Mouse (Mus musculus): ENCODE data around the gene Sspo. TPM values are rescaled to one million over a fixed set of nuclear protein-coding genes. Genes with fewer than 3 reads are reported as not detected.
"Not testable (repeated sequence)": the region's sequence is repeated elsewhere in the genome, so short reads cannot be mapped to it uniquely, and the experiment has no call there.

Gene Sspo
- total and polyA plus RNA-seq, 3 experiments, result not detected

DNA sequence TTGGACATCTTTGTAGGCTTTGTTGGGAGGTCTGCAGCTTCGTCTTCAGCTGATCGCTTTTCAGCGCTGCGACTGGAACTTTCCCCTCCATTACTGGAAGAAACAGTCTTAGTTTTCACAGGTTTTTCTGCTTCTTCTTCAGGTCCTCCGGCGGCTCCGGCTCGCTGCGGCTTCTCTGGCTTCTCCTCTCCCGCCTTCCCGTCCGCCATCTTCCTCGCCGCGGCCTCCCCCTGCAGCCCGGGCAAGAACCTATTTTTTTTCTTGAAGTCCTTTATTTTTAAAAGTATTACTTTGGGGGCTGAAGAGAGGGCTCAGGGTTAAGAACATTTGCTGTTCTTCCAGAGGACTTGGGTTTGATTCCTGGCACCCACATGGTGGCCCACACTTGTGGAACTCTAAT, 76.9 kb downstream of the Sspo start:
- H3K36me3 ChIP-seq (ENCODE audit: control insufficient read depth in 1 of 2, insufficient read depth in 2 of 2, low read length in 2 of 2); H3K9me3 ChIP-seq (replicated peaks; ENCODE audit: insufficient read depth, low read length); H3K27ac ChIP-seq (ENCODE audit: control insufficient read depth, low read depth, low read length); H3K4me3 ChIP-seq (ENCODE audit: control insufficient read depth in 1 of 2, insufficient read depth in 1 of 2, low read depth in 2 of 2, low read length in 2 of 2); H3K79me2 ChIP-seq (ENCODE audit: control insufficient read depth, insufficient read depth, low read length, poor library complexity); H3K4me1 ChIP-seq (ENCODE audit: control insufficient read depth in 1 of 2, insufficient read depth in 2 of 2, low read length in 2 of 2); H3K27me3 ChIP-seq (ENCODE audit: control insufficient read depth in 1 of 2, insufficient read depth in 2 of 2, low read length in 2 of 2); DNase-seq (ENCODE audit: low read depth, low spot score); H3K9ac ChIP-seq (ENCODE audit: control insufficient read depth, low read depth, low read length, poor library complexity, severe bottlenecking): not testable (repeated sequence)

DNA sequence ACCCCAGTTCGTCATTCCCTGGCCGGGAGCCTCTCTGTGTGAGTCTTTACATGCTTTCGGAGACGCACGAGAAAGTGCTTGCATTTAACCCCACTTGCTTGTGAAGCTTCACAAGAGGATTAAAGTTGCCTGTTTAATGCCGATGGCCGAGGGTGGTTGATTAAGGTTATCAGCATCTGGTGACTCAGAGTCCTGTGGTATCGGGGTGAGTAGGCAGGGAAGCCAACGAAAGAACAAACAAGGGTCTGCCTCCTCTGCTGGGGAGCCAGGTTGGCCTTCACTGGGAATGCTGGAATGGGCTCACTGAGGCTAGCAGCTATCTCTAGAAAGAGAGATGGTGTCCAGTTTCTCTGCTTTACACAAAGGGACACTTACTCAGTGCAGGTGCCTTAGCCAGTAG, 79.9 kb downstream of the Sspo start:
- no peaks in the 10 kb centered on the region for H3K79me2 ChIP-seq (ENCODE audit: control insufficient read depth, insufficient read depth, low read length, poor library complexity)
- no peak overlapping the region for H3K27ac ChIP-seq (ENCODE audit: control insufficient read depth, low read depth, low read length)
- no peak for DNase-seq (ENCODE audit: low read depth, low spot score)
- no peak overlapping the region for H3K9ac ChIP-seq (ENCODE audit: control insufficient read depth, low read depth, low read length, poor library complexity, severe bottlenecking)
- no peaks in the 10 kb centered on the region for H3K4me1 ChIP-seq (ENCODE audit: control insufficient read depth in 1 of 2, insufficient read depth in 2 of 2, low read length in 2 of 2)
- H3K9me3 ChIP-seq (replicated peaks; ENCODE audit: insufficient read depth, low read length), result no peaks in the 10 kb centered on the region
- no peak overlapping the region for H3K4me3 ChIP-seq (ENCODE audit: control insufficient read depth in 1 of 2, insufficient read depth in 1 of 2, low read depth in 2 of 2, low read length in 2 of 2)
- H3K27me3 ChIP-seq (ENCODE audit: control insufficient read depth in 1 of 2, insufficient read depth in 2 of 2, low read length in 2 of 2), result no peaks in the 10 kb centered on the region
- TF ChIP-seq ZC3H11A (IDR thresholded peaks at IDR 0.05; ENCODE audit: low read depth, low read length) (no peak), MEF2A (IDR thresholded peaks at IDR 0.05; ENCODE audit: extremely low read depth, insufficient replicate concordance, low read depth, low read length, poor library complexity, severe bottlenecking) (no peak), GATA1 (IDR thresholded peaks at IDR 0.05; ENCODE audit: low read depth, low read length) (no peak), KAT2A (conservative IDR thresholded peaks at IDR 0.05; ENCODE audit: low read depth, low read length) (no peak), GABPA (IDR thresholded peaks at IDR 0.05; ENCODE audit: low read depth, low read length) (no peak), ZKSCAN1 (IDR thresholded peaks at IDR 0.05; ENCODE audit: low read depth, low read length) (no peak), SMC3 (IDR thresholded peaks at IDR 0.05; ENCODE audit: low read depth, low read length) (no peak), POLR2AphosphoS5 (IDR thresholded peaks at IDR 0.05; ENCODE audit: borderline replicate concordance, low read depth, low read length) (no peak), TAL1 (IDR thresholded peaks at IDR 0.05; ENCODE audit: low read length) (no peak), USF2 (IDR thresholded peaks at IDR 0.05; ENCODE audit: borderline replicate concordance in 1 of 2, insufficient read depth in 1 of 2, low read depth in 1 of 2, low read length in 2 of 2) (no peak), E2F4 (IDR thresholded peaks at IDR 0.05; ENCODE audit: borderline replicate concordance, low read depth, low read length) (no peak)
- no peaks in the 10 kb centered on the region for H3K36me3 ChIP-seq (ENCODE audit: control insufficient read depth in 1 of 2, insufficient read depth in 2 of 2, low read length in 2 of 2)

DNA sequence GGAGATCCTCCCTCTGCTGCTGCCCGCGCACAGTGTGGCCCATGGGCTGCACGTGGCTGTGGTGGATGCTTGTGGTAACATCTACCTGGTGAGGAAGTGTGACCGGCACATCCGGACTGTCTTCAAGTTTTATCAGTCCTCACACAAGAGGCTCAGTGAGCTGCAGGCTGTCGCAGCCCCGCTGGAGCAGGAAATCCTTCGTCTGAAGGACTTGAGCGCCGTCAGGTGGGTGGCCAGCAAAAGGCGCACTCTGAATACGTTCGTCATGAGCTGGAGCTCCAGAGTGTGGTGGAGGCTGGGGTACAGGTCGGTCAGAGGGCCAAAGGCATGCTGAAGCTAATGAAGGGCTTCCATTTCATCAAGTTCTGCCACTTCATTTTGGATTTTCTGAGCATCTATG, 81.2 kb downstream of the Sspo start:
- H3K27me3 ChIP-seq (ENCODE audit: control insufficient read depth in 1 of 2, insufficient read depth in 2 of 2, low read length in 2 of 2), result no peaks in the 10 kb centered on the region
- no peaks in the 10 kb centered on the region for H3K9me3 ChIP-seq (replicated peaks; ENCODE audit: insufficient read depth, low read length)
- no peak overlapping the region for H3K9ac ChIP-seq (ENCODE audit: control insufficient read depth, low read depth, low read length, poor library complexity, severe bottlenecking)
- H3K4me3 ChIP-seq (ENCODE audit: control insufficient read depth in 1 of 2, insufficient read depth in 1 of 2, low read depth in 2 of 2, low read length in 2 of 2), result no peak overlapping the region
- no peaks in the 10 kb centered on the region for H3K4me1 ChIP-seq (ENCODE audit: control insufficient read depth in 1 of 2, insufficient read depth in 2 of 2, low read length in 2 of 2)
- no peaks in the 10 kb centered on the region for H3K79me2 ChIP-seq (ENCODE audit: control insufficient read depth, insufficient read depth, low read length, poor library complexity)
- no peak for DNase-seq (ENCODE audit: low read depth, low spot score)
- TF ChIP-seq HCFC1 (IDR thresholded peaks at IDR 0.05; ENCODE audit: low read depth, low read length), result no peak
- no peak for TF ChIP-seq POLR2A (IDR thresholded peaks at IDR 0.05; ENCODE audit: control insufficient read depth in 1 of 2, insufficient read depth in 1 of 2, low read depth in 1 of 2, low read length in 2 of 2, poor library complexity in 1 of 2)
- TF ChIP-seq E2F4 (IDR thresholded peaks at IDR 0.05; ENCODE audit: borderline replicate concordance, low read depth, low read length), result no peak
- no peak for TF ChIP-seq GATA1 (IDR thresholded peaks at IDR 0.05; ENCODE audit: low read depth, low read length)
- TF ChIP-seq ETS1 (IDR thresholded peaks at IDR 0.05; ENCODE audit: low read depth, low read length), result no peak
- no peak for TF ChIP-seq POLR2AphosphoS2 (IDR thresholded peaks at IDR 0.05; ENCODE audit: low read length)
- no peak for TF ChIP-seq CHD1 (IDR thresholded peaks at IDR 0.05; ENCODE audit: low read depth, low read length)
- no peak for TF ChIP-seq ZMIZ1 (IDR thresholded peaks at IDR 0.05; ENCODE audit: low read depth, low read length)
- no peak for TF ChIP-seq RCOR1 (IDR thresholded peaks at IDR 0.05; ENCODE audit: low read depth, low read length)
- TF ChIP-seq MXI1 (IDR thresholded peaks at IDR 0.05; ENCODE audit: low read depth, low read length), result no peak
- no peak for TF ChIP-seq JUND (IDR thresholded peaks at IDR 0.05; ENCODE audit: low read depth, low read length)
- no peak for TF ChIP-seq MYB (IDR thresholded peaks at IDR 0.05; ENCODE audit: low read depth, low read length)
- TF ChIP-seq ZNF384 (IDR thresholded peaks at IDR 0.05; ENCODE audit: low read depth, low read length), result no peak
- TF ChIP-seq RAD21 (IDR thresholded peaks at IDR 0.05; ENCODE audit: low read depth, low read length), result no peak
- H3K27ac ChIP-seq (ENCODE audit: control insufficient read depth, low read depth, low read length), result no peak overlapping the region
- H3K36me3 ChIP-seq (ENCODE audit: control insufficient read depth in 1 of 2, insufficient read depth in 2 of 2, low read length in 2 of 2), result no peaks in the 10 kb centered on the region
